ENCODE assay signal across 9 mouse cellular contexts in the genomic region with DNA sequence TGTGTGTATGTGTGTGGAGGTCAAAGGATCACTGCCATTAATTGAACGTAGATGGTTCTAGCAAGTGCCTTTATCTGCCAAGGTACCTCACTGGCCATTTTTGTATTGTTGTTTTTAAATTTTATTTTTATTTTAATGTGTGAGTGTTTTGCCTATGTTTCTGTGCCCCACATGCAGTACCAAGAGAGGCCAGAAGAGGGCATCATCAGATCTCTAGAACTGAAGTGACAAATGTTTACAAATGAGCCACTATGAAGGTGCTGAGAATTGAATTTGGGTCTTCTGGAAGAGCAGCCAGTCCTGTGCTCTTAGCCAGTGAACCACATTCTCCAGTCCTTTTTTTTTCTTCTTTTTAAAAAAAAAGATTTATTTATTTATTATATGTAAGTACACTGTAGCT. TPM values are rescaled to one million over a fixed set of nuclear protein-coding genes. Genes with fewer than 3 reads are reported as not detected.
DNase-seq lines count a peak whose midpoint lies in the region; ATAC-seq lines count a peak whose summit lies in the region.
"Had no signal": no experiment of that assay in that cellular context is flagged by ENCODE, and none has a peak within 500 bp of the region (broad histone marks: within the 10 kb centered on the region; RNA-seq: fewer than 3 reads in every experiment).

No protein-coding gene starts in this region.

- no peak for ATAC-seq in midbrain, embryonic 16.5 days
- no peak for ATAC-seq in megakaryocyte-erythroid progenitor cell, adult 5-6 weeks (replicated peaks; ENCODE audit: low FRiP score, low TSS enrichment, poor library complexity, severe bottlenecking)

- 58% methylated on average over 1 of the region's 1 CpGs for WGBS in midbrain, embryonic 10.5 days
- WGBS in midbrain, embryonic 16.5 days: 62% methylated on average over 1 of the region's 1 CpGs

- no peaks in the 10 kb centered on the region for H3K9me3 ChIP-seq in midbrain, embryonic 10.5 days (replicated peaks)
- H3K9me3 ChIP-seq in midbrain, embryonic 16.5 days (replicated peaks; ENCODE audit: control insufficient read depth, low read length, poor library complexity, severe bottlenecking): no peaks in the 10 kb centered on the region

- H3K4me3 ChIP-seq in midbrain, embryonic 10.5 days: no peak overlapping the region
- no peak overlapping the region for H3K4me3 ChIP-seq in midbrain, embryonic 16.5 days (ENCODE audit: low read depth, low read length)

- H3K9ac ChIP-seq in midbrain, embryonic 16.5 days (ENCODE audit: low read depth, low read length): no peak overlapping the region

- no peak overlapping the region for H3K27ac ChIP-seq in midbrain, embryonic 10.5 days (replicated peaks)
- no peak overlapping the region for H3K27ac ChIP-seq in midbrain, embryonic 16.5 days (ENCODE audit: low read length)

- peak; percentile 38 for DNase-seq in gastrocnemius, adult 18-20 months (ENCODE audit: low spot score)
- DNase-seq in gastrocnemius, postnatal 4 days (ENCODE audit: low spot score in 2 of 2): no peak
- DNase-seq in midbrain, embryonic 10.5 days (ENCODE audit: low spot score): peak; percentile 45
- peak; percentile 80 for DNase-seq in ZHBTc4 (ENCODE audit: low read depth, low spot score)
- peak; percentile 73 for DNase-seq in kidney, postnatal 10 days
- DNase-seq in retina, postnatal 1 day: peak; percentile 65

- H3K4me2 ChIP-seq in midbrain, embryonic 16.5 days (ENCODE audit: low read length): no peak overlapping the region

- H3K4me1 ChIP-seq in midbrain, embryonic 10.5 days: peaks cover 6% of the 10 kb centered on the region; the same call in 1 of the 2 replicates
- H3K4me1 ChIP-seq in midbrain, embryonic 16.5 days (ENCODE audit: control insufficient read depth, insufficient read depth, low read length): no peaks in the 10 kb centered on the region

- H3K36me3 ChIP-seq in midbrain, embryonic 10.5 days: no peaks in the 10 kb centered on the region
- H3K36me3 ChIP-seq in midbrain, embryonic 16.5 days (ENCODE audit: control insufficient read depth, insufficient read depth, low read length): no peaks in the 10 kb centered on the region

- peaks cover 22% of the 10 kb centered on the region for H3K27me3 ChIP-seq in midbrain, embryonic 10.5 days (ENCODE audit: low read depth, poor library complexity, severe bottlenecking)
- H3K27me3 ChIP-seq in midbrain, embryonic 16.5 days (ENCODE audit: control insufficient read depth, insufficient read depth, low read depth, low read length): no peaks in the 10 kb centered on the region

RNA-seq across cellular contexts. Expression of a gene that starts 5.5 kb away (rescaled TPM):
- under 1 TPM; 0.57 to 0.95 TPM for total RNA-seq in gastrocnemius, adult 18-20 months (2021)
- total RNA-seq in gastrocnemius, postnatal 4 days (2021): 1 to 10 TPM; 1.3 to 1.6 TPM
- 1.7 TPM in 2 replicates for polyA plus RNA-seq in midbrain, embryonic 10.5 days (2016; fragmentation: Nextera tagmentation; extraction: Ambion mirVana)
- polyA plus RNA-seq in midbrain, embryonic 16.5 days (2015; fragmentation: Nextera tagmentation; extraction: Ambion mirVana): 1.8 and 1.9 TPM in 2 replicates
- total RNA-seq in megakaryocyte-erythroid progenitor cell, adult 5-6 weeks (2014; fragmentation: Nextera tagmentation): 1.7 and 3.2 TPM in 2 replicates
- total RNA-seq in megakaryocyte-erythroid progenitor cell, adult 5-6 weeks (2017): 3.5 TPM in 1 of 2 replicates, not detected in the other

RNA-seq across cellular contexts. Expression of a gene that starts 11.1 kb away (rescaled TPM):
- not detected for total RNA-seq in gastrocnemius, adult 18-20 months (2021)
- total RNA-seq in gastrocnemius, postnatal 4 days (2021): not detected
- polyA plus RNA-seq in midbrain, embryonic 10.5 days (2016; fragmentation: Nextera tagmentation; extraction: Ambion mirVana): 0.10 TPM in 1 of 2 replicates, not detected in the other
- 0.23 TPM in 1 of 2 replicates, not detected in the other for polyA plus RNA-seq in midbrain, embryonic 16.5 days (2015; fragmentation: Nextera tagmentation; extraction: Ambion mirVana)
- total RNA-seq in megakaryocyte-erythroid progenitor cell, adult 5-6 weeks (2014; fragmentation: Nextera tagmentation): not detected in 2 replicates
- total RNA-seq in megakaryocyte-erythroid progenitor cell, adult 5-6 weeks (2017): not detected in 2 replicates
- polyA plus RNA-seq: heart, embryonic 14.5 days had no signal

RNA-seq across cellular contexts. Expression of a gene that starts 25.8 kb away (rescaled TPM):
- total RNA-seq in gastrocnemius, adult 18-20 months (2021): 1 to 10 TPM; 7.4 to 7.6 TPM
- 10 to 100 TPM; 12.9 to 14.4 TPM for total RNA-seq in gastrocnemius, postnatal 4 days (2021)
- polyA plus RNA-seq in midbrain, embryonic 10.5 days (2016; fragmentation: Nextera tagmentation; extraction: Ambion mirVana): 36.3 and 39.6 TPM in 2 replicates
- 24.0 and 26.1 TPM in 2 replicates for polyA plus RNA-seq in midbrain, embryonic 16.5 days (2015; fragmentation: Nextera tagmentation; extraction: Ambion mirVana)
- 5.6 and 22.1 TPM in 2 replicates for total RNA-seq in megakaryocyte-erythroid progenitor cell, adult 5-6 weeks (2014; fragmentation: Nextera tagmentation)
- 2.3 and 4.2 TPM in 2 replicates for total RNA-seq in megakaryocyte-erythroid progenitor cell, adult 5-6 weeks (2017)

RNA-seq across cellular contexts. Expression of a gene that starts 34.4 kb away (rescaled TPM):
- total RNA-seq in gastrocnemius, adult 18-20 months (2021): 100 to 1,000 TPM; 288 to 326 TPM
- total RNA-seq in gastrocnemius, postnatal 4 days (2021): 100 to 1,000 TPM; 340 to 349 TPM
- polyA plus RNA-seq in midbrain, embryonic 10.5 days (2016; fragmentation: Nextera tagmentation; extraction: Ambion mirVana): 270 and 311 TPM in 2 replicates
- 1,035 and 1,054 TPM in 2 replicates for polyA plus RNA-seq in midbrain, embryonic 16.5 days (2015; fragmentation: Nextera tagmentation; extraction: Ambion mirVana)
- total RNA-seq in megakaryocyte-erythroid progenitor cell, adult 5-6 weeks (2014; fragmentation: Nextera tagmentation): 125 and 138 TPM in 2 replicates
- 88.3 and 92.5 TPM in 2 replicates for total RNA-seq in megakaryocyte-erythroid progenitor cell, adult 5-6 weeks (2017)

Comparison
In these comparisons a context has a peak if more than half of its experiments do, and no peak if none do; other contexts are left out.
1. DNase-seq: peak in gastrocnemius, adult 18-20 months (single experiment), midbrain, embryonic 10.5 days (single experiment), ZHBTc4 (single experiment), kidney, postnatal 10 days (single experiment) and retina, postnatal 1 day (single experiment); none in gastrocnemius, postnatal 4 days (0 of 2).